Mouse (Mus musculus) E14TG2a.4 (cell line): ENCODE results near the gene Arid1a.
A peak's percentile ranks its signal among the peaks of the same experiment; 100 is the strongest.

Experiments
- CTCF ChIP-seq: conservative IDR thresholded peaks from 2 replicates; pipeline ENCODE4 v1.5.1; 2014; ENCODE audit warnings: low read length
- NANOG ChIP-seq: IDR thresholded peaks from 2 replicates; pipeline ENCODE4 v1.6.1; 2014; ENCODE audit warnings: borderline replicate concordance, low read length, mixed read lengths
- POU5F1 ChIP-seq: IDR thresholded peaks from 2 replicates; pipeline ENCODE4 v1.6.1; 2014; ENCODE audit warnings: low read length, borderline replicate concordance

GRCm38 (mm10) chr4:133769157-133769556, 12.6 kb upstream of the Arid1a start:
- TF ChIP-seq CTCF, result no peak
- peak; percentile 82; the same call in 1 of the 2 replicates for TF ChIP-seq NANOG
- TF ChIP-seq POU5F1, result no peak
